Mouse (Mus musculus) mesoderm, embryonic 11.5 days (tissue): Measurements from ENCODE around the gene Olfr1418.
"Not testable (repeated sequence)": the region's sequence is repeated elsewhere in the genome, so short reads cannot be mapped to it uniquely, and the experiment has no call there.

ENCODE experiments used
- DNase-seq: peaks from one replicate; pipeline ENCODE4 v3.0.0-alpha.2; 2012; ENCODE audit warnings: low read depth, low spot score

The Olfr1418 gene

DNA sequence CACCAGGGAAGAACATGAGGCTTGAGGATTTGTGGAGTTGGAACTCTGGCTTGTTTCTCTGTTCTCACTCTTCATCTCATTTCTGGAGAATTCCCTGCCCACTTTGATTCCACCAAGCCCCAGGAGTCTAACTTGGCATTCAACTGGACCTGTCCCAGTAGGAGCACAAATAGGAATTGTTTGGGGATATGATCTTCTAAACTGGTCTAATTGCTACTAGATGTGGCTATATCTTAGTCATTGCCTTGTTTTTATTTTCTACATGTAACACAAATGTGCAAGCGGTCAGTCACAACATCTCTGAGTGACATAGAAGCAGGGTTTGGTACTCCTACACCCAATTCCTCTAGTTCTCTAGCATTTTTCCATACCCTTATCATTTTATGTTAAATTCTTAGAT is at the start of gene Olfr1418:
Gene Olfr1418 (minus strand): TSS at position 101 of the 400 bp plus-strand sequence.
- no peak for DNase-seq

DNA sequence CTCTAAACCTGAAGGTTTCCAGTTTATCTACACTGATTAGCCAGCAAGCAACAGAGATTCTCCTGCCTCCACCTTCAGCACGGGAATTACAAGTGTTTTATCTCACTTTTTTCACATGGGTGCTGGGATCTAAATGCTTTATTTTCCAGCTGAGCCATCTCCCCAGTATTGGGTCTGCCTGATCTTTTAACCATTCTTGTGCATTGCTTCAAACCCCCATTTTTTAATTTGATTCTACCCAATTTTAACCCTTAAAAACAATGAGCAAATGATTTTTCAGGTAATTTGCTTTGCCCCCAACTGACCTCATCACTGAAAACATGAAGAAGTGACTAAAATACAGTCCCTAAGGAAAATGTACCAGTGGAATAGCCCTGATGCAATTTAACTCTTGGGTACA is 25.4 kb upstream of the Olfr1418 start, which contains the start of gene Olfr1420:
Gene Olfr1420 (plus strand): TSS at position 301 of the 400 bp plus-strand sequence.
- DNase-seq: no peak

DNA sequence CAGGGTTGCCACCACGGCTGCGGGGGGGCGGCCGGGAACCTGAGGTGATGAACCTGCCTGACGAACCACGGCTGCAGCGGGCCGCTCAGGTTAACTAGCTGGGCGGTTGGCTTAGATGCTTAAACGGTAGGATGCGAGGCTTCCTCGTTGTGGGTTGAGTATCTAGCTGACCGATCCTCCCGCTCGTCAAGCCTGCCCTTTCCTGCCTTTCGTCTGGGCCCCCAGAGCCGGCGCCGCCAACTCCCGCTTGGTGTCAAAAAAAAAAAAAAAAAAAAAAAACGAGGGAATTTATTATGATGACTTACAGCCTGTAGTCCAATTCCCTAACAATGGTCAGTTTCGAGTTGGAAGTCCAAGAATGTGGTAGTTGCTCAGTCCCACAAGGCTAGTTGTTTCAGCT is 17.5 kb upstream of the Olfr1418 start:
- DNase-seq: not testable (repeated sequence)

DNA sequence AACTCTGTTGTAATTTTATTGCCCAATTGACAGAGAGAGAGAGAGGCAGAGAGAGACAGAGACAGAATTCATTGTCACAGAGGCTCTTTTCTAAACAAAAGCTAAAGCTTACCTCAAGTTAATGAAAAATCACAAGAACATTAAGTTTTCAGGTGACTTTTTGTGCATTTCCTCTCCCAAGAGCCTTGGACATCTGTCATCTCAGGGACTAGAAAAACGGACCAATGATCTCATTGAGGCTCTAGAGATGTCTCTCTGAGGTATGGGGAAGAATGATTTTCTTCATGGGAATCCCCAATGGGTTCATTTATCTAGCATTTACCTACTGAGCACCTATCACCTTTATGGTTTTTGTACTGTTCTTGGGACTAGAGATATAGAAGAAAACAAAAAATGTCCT is 14.1 kb upstream of the Olfr1418 start, which contains the start of gene Olfr1419:
Gene Olfr1419 (minus strand): TSS at position 101 of the 400 bp plus-strand sequence.
- DNase-seq: no peak

DNA sequence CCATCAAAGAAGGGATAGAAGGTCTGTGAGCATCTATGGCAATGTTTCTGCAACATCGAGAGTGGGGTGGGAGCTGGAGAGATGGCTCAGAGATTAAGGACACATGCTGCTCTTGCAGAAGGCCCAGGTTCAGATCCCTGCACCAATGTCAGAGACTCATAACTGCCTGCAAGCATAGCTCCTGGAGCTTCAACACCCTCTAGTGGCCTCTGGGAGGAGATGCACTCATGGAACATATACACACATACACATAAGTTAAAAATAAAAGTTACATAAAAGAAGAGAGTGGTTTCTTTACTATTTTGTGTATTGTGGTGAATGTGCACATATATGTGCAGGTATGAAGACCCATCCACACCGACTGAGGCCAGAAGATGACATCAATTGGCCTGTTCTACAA is 7.0 kb upstream of the Olfr1418 start:
- DNase-seq: no peak

DNA sequence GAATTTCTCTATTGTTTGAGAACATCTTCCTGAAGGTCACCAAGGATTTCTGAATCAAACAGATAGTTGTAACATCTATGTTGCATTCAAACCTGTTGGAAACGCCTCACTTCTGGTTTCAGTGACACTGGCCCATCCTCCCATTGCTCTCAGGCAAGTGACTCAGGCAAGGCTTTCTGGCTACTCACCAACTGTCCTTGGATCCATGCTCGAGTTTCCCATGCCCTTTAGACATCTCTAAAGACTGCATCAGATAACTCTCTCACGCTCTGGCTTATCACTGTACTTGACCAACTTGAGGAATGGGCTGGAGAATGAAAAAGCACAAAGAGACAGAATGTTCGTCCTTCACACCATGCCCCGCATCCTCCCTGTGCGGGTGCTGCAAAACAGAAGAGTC is 4.4 kb downstream of the Olfr1418 start:
- no peak for DNase-seq

DNA sequence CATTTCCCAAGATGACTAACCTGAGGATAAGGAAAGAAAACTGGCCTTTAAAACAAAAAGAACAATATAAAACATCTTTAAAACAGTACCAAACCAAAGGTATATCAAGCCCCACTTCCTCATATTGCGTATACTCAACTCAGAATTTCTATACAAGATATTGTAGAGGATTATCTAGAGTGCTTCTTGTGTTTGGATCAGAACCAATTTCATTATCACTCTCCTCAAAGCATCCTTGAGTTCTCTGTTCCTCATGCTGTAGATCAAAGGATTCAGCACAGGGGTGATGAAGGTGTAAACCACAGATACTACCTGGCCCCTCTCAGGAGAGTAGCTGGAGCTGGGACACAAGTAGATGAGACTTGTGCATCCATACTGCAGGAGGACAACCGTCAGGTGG is 6.0 kb downstream of the Olfr1418 start:
- no peak for DNase-seq

DNA sequence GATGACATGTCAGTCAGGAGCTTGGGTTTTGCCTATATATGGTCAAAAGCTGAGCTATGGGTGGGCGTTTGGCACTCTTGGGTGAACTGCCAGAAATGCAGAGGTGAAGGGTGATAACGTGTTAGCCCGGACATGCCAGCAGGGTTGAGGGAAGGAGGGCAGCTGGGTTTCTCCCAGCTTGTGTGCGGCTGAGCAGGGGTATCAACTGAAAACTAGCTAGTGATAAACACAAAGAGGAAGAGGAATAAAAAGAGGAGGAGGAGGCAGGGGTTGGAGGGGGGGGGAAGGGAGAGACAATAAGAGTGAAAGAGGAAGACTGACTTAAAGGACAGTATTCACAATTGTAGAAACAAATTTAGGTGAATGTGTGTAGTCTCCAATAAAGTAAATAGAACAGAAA is 8.2 kb downstream of the Olfr1418 start:
- no peak for DNase-seq

DNA sequence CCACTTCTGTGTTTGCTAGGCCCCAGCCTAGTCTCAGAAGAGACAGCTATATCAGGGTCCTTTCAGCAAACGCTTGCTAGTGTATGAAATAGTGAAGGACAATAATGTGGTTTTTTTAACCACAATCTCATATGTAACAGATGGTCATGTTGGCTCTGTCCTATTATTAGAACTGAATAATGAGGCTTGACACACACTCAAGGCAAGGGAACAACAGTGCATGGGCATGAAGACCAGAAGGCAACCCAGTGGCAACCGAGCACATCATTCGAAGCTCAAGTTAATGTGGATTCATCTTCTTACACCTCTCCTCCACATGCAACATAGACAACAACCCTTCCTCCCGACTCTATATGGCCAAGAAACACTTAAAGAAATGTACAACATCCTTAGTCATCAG is 14.5 kb downstream of the Olfr1418 start:
- DNase-seq: no peak

DNA sequence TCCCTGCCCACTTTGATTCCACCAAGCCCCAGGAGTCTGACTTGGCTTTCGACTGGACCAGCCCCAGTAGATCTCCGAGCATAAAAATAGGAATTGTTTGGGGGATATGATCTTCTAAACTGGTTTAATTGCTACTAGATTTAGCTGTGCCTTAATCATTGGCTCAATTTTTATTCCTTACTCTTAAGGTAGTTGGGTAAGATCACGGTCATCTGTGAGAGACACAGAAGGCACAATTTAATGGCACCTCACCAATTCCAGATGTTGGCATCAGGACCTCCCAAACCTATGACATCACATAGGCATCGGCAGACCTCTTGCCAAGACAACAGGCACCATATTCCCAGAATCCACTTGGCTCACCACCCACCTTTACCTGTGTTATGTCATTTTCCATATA is 21.7 kb downstream of the Olfr1418 start, which contains the start of gene Olfr1417:
Gene Olfr1417 (minus strand): TSS at position 101 of the 400 bp plus-strand sequence.
- DNase-seq: no peak

DNA sequence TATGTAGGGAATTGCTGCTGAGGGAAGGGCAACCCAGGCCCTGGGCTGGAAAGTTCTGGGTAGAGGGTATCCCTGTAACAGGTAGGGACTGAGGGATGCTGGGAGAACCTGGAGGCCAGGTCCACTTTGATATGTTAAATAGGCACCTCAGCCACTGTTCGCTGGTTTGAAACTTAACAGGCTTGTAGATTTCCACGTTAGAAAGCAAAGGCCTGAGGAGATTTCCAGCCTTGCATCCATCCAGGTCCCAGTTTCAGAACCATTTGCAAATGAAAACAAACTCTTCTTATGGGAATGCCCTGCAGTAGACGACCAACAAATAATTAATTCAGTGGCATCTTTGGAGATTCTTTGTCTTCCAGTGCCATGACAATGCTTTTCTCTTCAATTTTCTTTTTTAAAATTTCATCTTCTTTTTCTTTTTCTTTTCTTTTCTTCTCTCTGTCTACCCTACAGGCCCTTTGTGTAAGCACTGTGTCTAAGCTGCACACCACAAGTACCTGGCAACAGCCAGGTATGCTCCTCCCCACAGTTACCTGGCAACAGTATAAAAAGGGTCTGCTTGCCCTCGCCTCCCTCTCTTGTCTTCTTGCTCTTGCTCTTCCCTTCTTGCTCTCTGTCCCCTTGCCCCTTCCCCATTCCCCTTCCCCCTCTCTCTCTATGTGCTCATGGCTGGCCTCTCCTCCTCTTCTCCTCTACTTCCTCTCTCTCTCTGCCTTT is 37.4 kb downstream of the Olfr1418 start:
- DNase-seq: no peak

DNA sequence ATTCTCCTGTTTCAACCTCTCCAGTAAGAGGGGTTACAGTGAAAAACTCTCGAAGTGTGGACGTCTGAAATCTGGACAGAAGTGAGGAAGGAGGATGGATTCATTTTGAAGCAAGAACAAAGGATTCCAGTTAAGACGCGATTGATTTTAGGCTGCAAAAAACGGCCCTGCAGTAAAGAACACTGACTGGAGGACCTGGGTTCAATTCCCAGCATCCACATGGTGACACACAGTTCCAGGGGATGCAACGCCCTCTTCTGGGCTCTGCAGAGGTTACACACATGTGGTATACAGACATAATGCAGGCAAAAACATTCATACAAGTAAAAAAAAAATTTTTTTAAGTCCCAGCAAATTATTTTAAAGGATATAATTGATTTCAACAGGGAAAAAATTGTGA is 40.7 kb downstream of the Olfr1418 start:
- DNase-seq: no peak

DNA sequence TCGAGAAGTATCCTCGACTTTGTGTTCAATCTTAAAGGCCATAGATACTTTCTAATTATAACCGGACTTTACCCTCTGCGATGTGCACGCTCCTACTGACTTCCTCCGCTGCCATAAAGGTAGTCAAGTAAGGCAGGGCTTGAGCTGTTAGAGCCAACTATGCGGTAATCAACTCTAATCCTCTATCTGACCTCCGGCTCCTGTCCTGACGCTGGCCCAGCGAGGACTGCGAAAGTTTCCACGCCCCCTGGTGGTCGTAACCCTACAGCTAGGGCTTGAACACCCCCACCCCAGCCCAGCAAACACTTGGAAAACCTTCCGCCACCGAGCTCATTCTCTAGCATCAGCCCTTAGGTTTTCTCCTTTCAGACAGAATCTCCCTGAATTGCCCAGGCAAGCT is 41.1 kb downstream of the Olfr1418 start:
- DNase-seq: peak; percentile 91

DNA sequence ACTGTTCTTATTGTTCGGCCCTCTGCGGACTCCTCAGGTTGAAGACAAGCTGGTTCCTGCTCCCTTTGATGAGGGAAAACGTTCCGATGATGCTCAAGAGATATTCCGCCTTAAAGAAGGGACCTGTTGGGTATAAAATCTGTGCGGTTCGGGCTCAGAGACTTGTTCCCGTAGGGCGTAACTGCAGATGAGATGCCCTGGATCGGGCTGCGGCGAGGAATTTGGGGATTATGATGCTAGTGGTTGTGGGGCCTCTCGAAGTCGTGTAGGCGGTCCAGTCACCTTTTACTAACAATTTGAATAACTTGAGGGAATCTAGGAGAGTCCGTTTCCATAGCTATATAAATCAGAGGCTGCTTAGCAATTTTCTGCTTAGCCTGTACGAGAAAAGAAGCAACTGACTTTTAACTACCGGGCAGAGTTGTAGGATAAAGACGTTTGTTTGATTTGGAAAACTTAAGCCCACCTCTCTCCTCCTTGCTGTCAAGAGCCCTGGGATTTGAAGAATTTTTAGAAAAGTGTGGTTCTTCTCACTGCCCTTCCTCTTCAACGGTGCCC is 41.6 kb downstream of the Olfr1418 start, which contains the start of gene Stx3:
Gene Stx3 (minus strand): TSS at position 261 of the 558 bp plus-strand sequence.
- DNase-seq: no peak

DNA sequence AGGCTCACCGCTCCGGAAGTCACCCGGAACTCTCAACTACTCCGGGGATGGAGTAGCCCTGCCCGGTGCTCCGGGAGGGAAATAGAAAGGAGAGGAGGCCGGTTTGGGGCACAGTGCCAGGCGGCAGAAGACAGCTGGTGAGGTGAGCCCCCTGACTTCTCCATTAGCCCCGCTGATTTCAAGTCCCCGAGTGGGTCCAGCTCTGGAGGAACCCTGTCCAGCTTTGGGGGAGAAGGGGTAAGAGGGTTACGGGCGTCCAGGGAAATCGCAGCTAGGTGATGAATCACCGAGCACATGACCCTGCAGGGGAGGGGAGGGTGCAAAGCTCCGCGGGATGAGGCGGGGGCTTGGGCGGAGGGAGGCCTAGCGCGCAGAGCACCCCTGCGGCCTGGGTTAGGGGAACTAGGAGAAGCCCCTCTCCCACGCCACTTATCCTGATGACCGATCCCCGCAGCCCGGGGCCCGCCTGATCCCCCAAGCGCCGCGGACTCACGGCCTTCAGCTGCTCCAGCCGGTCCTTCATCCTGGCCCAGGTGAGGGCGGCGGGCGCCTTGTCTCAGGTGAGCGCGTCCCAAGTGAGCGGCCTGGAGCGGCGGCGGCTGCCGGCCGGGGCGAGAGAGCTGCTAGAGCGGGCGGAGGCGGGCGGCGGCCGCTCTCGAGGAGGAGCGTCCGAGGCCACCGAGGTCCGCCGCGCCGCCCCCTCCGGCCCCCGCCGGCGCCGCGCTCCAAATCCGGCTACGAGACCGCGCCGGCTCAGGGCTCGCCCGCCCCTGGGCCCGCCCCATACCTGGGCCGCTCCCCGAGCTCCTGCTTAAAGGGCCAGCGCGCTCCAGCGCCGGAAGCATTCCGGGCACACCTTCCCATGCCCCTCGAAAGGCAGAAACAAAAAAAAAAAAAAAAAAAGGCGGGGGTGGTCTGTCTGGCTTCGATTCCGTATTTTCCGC is 42.4 kb downstream of the Olfr1418 start:
- DNase-seq: no peak

DNA sequence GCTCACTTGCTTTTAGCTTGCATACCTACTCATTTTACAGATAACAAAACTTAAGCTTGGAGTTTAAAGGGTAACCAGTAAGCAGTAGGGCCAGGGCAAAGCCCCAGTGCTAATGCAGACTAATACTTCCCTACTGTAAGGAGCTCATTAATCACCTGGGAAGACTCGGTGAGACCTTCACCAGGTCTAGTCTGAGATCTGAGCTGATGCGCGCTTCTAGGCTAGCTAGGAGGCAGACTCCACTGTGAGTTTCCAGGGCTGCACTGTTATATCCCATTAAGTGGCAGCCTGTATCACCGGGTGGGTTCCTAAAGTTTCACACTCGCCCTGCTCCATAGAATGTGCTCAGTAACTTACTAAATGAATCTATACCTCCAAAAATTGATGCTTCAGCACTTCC is 43.3 kb downstream of the Olfr1418 start:
- DNase-seq: no peak

DNA sequence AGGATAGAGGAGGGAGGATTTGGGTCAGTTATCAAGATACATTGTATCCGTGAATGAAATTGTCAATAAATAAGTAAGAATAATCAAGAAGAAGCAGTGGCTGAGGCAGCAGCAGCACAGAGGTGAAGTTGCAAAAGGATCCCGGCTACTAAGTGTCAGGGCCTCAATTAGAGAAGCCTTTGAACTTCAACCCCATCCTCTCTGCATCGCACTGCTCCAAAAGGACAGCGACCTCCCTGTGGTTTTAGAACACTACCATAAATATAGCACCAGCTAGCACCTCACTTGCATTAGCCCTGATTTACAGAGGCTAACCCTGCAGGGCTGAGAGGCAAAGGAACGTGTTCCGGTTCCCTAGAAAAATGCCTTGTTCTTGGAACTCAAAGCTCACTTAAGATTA is 44.2 kb downstream of the Olfr1418 start:
- DNase-seq: no peak

DNA sequence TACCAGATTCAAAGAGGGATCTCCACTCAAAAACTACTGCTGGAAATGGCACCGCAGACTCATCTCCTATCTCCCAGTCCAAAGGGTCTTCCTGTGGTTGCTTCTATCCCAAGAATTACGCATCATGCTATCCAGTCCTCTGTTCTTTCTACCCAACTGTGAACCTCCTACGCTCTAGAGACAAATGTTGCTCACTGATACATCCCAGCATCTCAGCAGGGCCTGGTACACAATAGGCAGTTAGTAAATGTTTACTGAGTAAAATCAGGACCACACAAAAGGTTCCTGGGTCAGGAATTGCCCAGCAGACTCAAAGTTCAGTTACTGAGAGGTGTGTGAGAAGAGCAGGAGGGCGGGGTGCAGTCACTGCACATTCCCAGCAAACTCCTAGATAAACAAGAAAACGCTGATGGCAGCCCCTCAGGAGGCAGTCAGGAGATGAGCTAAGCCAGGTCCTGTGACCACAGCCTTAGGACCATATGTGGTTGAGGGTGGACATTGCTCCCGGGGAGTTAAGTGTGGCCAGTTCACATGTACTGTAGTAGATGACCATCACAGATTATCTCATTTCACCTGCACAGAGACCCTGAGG is 46.0 kb downstream of the Olfr1418 start:
- no peak for DNase-seq

DNA sequence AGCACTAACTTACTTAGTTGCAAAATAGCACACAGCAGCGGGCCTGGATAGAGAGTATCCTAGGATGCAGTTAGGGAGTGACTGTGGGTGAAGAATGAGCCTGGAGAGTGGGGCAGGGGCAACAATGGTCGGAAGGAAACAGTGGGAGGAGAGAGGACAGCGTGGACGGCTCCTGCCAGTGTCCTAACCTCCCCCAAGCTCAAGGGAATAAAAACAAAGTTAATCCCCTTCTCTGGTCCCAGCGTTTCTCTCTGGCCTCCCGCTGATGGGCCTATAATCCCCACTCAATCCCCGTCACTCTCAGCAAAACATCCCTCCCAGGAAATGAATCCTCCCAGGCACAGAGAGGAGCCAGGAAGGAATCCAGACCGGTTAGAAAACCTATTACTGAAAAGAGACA is 47.2 kb downstream of the Olfr1418 start:
- DNase-seq: no peak

DNA sequence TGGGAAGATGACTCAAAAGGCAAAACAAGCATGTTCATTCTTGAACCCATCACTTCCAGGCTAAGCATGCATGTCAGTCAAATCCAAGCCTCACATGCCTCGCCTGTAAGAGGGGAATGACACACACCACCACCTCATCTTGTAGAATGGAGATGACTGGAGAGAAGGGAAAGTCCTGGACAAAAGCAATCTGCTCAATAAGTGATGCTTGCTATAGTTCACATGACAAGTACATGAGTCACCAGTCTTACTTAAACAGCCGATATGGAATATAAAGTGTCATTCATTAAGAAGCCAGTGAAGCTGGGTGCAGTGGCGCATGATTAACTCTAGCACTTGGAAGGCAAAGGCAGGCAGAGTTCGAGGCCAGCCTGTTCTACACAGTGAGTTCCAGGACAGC is 47.7 kb downstream of the Olfr1418 start:
- no peak for DNase-seq

DNA sequence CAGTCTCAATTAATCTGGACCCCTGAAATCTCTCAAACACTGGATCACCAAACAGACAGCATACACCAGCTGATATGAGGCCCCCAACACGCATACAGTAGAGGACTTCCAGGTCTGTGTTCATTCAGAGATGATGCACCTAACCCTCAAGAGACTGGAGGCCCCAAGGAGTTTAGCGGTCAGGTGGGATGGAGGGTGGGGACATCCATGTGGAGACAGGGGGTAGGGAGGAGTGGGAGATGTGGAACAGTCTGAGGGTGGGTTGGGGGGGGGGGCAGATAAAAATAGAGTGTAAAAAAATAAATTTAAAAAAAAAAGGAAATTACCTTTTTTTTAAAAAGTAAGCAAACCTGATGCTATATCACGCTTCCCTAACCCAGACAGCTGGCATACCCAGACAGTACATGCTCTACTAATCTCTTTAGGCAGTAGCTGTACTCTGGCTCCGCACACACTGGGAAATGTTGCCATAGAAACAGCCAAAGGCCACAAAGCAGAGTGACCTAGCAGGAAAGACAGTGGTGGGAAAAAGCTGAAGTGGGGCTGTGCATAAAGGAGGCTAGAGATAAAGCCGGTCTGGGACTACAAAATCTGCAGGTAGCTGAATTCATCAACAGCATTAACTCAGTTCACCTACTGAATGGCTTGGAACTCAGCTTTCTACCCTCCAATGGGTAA is 49.0 kb downstream of the Olfr1418 start:
- DNase-seq: no peak
